Mouse (Mus musculus): ENCODE measurements around the gene Sfxn2. TPM values are rescaled to one million over a fixed set of nuclear protein-coding genes. Genes with fewer than 3 reads are reported as not detected.

Sfxn2 gene
- total RNA-seq, 4 experiments from 2014 or later: 1.6 to 3.0 (median 2.8) TPM

- DNase-seq (ENCODE audit: low spot score in 2 of 2): peak; percentile 95 to 97
Observed at GRCm38 (mm10) chr19:46598720-46599252, 25.6 kb downstream of the Sfxn2 start, which contains the start of gene Wbp1l. Wbp1l (plus strand) TSS chr19:46599084.

- DNase-seq (ENCODE audit: low spot score in 2 of 2): no peak
Observed at GRCm38 (mm10) chr19:46599375-46600256, 26.5 kb downstream of the Sfxn2 start.

- no peak for DNase-seq (ENCODE audit: low spot score in 2 of 2)
Observed at GRCm38 (mm10) chr19:46600371-46600770, 27.2 kb downstream of the Sfxn2 start.

- DNase-seq (ENCODE audit: low spot score in 2 of 2): no peak
Observed at GRCm38 (mm10) chr19:46601491-46601890, 28.3 kb downstream of the Sfxn2 start.

GRCm38 (mm10) chr19:46602406-46602805, 29.2 kb downstream of the Sfxn2 start:
- DNase-seq (ENCODE audit: low spot score in 2 of 2): no peak

- DNase-seq (ENCODE audit: low spot score in 2 of 2): no peak
Observed at GRCm38 (mm10) chr19:46606718-46607117, 33.6 kb downstream of the Sfxn2 start.

- DNase-seq (ENCODE audit: low spot score in 2 of 2): no peak
Observed at GRCm38 (mm10) chr19:46607424-46607823, 34.3 kb downstream of the Sfxn2 start.

GRCm38 (mm10) chr19:46608158-46608557, 35.0 kb downstream of the Sfxn2 start:
- DNase-seq (ENCODE audit: low spot score in 2 of 2): no peak

GRCm38 (mm10) chr19:46616378-46616777, 43.2 kb downstream of the Sfxn2 start:
- DNase-seq (ENCODE audit: low spot score in 2 of 2): no peak

- DNase-seq (ENCODE audit: low spot score in 2 of 2): no peak
Observed at GRCm38 (mm10) chr19:46617361-46617760, 44.2 kb downstream of the Sfxn2 start.

GRCm38 (mm10) chr19:46618322-46618721, 45.2 kb downstream of the Sfxn2 start:
- DNase-seq (ENCODE audit: low spot score in 2 of 2): no peak

- no peak for DNase-seq (ENCODE audit: low spot score in 2 of 2)
Observed at GRCm38 (mm10) chr19:46619001-46619400, 45.8 kb downstream of the Sfxn2 start.

- no peak for DNase-seq (ENCODE audit: low spot score in 2 of 2)
Observed at GRCm38 (mm10) chr19:46619518-46619917, 46.4 kb downstream of the Sfxn2 start.

GRCm38 (mm10) chr19:46620016-46620808, 47.0 kb downstream of the Sfxn2 start:
- DNase-seq (ENCODE audit: low spot score in 2 of 2): no peak

GRCm38 (mm10) chr19:46621236-46622183, 48.3 kb downstream of the Sfxn2 start:
- DNase-seq (ENCODE audit: low spot score in 2 of 2): no peak

GRCm38 (mm10) chr19:46622659-46623193, 49.6 kb downstream of the Sfxn2 start:
- DNase-seq (ENCODE audit: low spot score in 2 of 2): no peak

- DNase-seq (ENCODE audit: low spot score in 2 of 2): peak in 1 of 2 experiments; percentile 64
Observed at GRCm38 (mm10) chr19:46623194-46623667, 50.1 kb downstream of the Sfxn2 start.

- DNase-seq (ENCODE audit: low spot score in 2 of 2): peak in 1 of 2 experiments; percentile 62
Observed at GRCm38 (mm10) chr19:46623790-46624772, 50.9 kb downstream of the Sfxn2 start.

GRCm38 (mm10) chr19:46625015-46625414, 51.9 kb downstream of the Sfxn2 start:
- DNase-seq (ENCODE audit: low spot score in 2 of 2): no peak

Measured in gastrocnemius, adult 8-10 months (tissue).